Mouse (Mus musculus) left cerebral cortex, adult 8-10 months (tissue): ENCODE results near the gene Smc3. TPM values are rescaled to one million over a fixed set of nuclear protein-coding genes. Genes with fewer than 3 reads are reported as not detected.
"Not testable (repeated sequence)": the region's sequence is repeated elsewhere in the genome, so short reads cannot be mapped to it uniquely, and the experiment has no call there.

Source experiments
- DNase-seq, 2 experiments: peaks; one replicate each; pipeline ENCODE4 v3.0.0; 2022; ENCODE audit warnings: low spot score in 2 of 2
- total RNA-seq, 4 experiments: library from RNA; stranded (reverse); gene quantifications; 2 replicates each; pipeline ENCODE4 v1.2.4; 2022

Gene Smc3
- total RNA-seq, 4 experiments from 2014 or later = 37.0 to 42.3 (median 40.1) TPM

DNA sequence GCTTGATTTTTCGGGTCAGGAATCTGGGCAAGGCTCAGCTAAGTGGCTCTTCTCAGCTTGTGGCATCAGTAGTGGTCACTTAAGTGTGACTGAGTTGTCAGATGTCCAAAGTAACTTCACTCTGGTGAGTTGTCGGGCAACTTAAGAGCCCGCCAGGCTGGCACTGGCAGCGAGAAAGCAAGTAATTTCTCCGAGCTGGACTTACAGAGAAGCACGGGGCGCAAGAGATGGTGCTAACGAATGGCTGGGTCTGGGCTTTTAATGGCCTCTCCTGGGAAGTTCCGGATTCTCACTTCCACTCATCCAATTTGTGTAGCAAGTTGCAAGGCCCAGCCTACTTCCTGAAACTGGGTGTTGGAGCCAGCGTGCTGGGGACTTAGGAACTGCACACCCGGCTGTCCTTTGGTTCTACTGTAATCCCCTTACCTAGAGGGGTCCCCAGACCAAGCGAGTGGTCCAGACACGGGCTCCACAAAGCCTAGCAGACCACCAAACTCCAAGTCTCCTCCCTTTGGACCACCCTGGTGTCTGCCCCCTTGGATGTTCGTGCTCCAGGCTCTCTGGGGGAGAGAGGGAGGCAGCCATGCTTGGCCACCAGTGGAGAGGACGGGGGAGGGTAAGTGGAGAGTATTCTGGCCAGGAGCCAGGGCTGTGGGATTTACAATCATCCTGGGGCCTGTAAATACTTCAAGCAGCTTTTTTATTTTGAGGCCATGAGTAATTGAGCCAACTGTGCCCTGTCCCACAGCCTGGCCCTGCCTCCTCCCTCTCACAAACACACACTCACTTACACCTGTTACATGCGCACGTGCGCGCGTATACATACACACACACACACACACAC, 53.6 kb downstream of the Smc3 start:
- no peak for DNase-seq

DNA sequence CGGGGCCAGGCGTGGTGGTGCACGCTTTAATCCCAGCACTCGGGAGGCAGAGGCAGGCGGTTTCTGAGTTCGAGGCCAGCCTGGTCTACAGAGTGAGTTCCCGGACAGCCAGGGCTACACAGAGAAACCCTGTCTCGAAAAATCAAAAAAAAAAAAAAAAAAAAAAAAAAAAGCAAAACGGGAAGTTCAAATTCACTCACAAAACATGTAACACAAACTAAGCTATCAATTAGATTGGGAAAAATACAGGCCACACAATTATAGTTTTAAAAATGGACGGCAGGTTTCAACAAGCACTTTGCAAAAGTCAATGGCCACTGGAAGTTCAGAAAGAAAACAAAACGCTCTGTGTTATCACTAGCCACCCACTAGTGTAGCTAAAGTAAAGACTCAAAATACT, 56.2 kb downstream of the Smc3 start:
- DNase-seq = not testable (repeated sequence)

DNA sequence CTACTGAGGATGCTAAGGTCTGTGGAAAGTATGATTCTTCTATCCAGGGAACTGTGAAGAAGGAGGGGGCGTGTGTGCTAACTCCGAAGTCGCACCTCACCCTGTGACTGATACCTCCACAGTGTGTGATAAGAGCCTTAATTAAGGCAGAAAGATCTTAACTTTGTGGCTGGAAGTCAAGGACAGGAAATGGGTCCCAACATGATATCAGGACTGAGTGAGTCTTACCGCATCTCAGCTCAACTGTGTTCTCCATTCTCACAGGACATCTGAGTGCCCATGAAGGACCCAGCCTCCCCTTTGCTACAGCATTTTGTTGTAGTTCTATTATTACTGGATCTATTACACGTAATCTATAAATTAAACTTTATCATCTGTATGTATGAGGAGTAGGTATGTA, 57.2 kb downstream of the Smc3 start:
- DNase-seq = no peak

DNA sequence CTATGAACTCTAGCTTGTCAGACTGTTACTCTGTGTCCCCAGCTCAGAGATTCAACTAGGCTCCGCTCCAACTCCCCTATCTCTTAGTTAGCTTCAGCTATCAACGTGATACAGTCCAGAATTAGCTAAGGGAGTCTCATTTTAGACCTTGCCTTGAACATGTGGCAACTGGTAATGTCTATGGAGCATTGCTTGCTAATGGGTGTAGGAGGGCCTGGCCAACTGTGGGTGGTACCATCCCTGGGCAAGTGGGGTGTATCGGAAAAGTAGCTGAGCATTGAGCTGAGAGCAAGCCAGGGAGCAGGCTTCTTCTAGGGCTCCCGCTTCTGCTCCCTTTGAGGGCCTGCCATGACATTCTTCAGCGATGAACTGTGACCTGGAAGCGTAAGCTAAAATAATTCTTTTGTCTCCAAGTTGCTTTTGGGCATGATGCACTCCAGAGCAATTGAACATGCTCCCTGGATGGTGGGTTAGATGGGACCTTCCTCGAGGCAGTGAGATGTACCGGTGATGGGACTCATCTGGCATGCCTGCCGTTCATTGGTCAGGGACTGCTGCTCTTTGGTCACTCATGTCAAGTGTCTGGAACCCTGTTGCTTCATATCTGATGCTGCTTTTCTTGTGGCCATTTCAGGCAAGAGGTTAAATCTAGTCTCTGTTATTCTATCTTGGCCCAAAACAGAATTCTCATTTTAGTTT, 60.7 kb downstream of the Smc3 start:
- DNase-seq = no peak

DNA sequence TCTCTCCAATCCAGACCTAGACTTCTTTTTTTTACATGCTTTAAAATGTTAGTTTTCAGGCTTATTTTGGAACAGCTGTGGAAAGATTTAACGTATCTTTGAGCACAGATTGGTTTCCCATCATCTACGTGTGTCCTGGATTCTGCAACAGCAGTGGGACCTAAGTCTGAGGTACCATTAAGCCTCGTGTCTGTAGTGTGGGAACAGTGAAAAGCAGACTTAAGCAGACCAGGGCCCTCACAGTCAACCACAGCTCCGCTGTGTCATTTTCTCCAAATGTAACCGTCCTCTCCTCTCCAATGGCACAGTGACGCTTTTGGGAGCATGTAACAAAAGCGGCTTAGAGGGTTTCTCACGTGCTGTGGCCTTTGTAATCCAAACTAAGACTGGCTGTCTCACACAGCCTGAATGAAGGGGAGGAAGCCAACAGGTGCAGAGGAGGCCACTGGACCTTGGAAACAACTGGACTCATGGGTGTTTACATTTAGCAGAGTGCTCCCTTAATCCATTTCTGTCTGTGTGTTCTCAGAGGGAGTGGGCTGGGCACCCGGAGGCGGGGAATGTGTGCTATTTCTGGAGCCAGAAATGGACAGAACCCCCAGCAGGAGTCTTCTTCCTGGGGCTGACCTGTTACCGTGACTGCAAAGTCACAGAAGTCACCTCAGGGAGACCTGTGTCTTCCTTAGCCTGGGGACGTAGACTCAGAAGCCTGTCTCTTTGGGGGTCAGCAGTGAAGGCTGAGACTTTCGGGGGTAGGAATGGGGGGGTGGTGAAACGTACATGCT, 61.9 kb downstream of the Smc3 start:
- no peak for DNase-seq

DNA sequence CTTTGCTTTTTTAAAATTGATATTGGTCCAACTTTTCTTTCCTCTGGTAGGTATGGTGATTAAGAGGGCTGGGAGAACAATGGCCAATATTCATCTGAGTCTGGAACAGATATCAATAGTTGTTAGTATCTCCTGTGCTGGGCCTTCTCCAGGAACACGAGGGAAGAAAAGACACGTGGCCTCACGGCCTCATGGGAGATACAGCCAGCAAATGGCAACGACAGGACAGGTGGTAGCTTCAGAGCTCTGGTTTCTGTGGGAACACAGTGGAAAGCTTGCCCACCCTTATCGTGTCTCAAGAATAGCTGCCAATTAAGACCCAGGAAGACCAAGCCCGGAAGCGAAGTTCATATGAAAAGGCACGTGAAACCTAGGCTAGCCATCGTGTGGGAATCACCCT, 64.6 kb downstream of the Smc3 start:
- no peak for DNase-seq

DNA sequence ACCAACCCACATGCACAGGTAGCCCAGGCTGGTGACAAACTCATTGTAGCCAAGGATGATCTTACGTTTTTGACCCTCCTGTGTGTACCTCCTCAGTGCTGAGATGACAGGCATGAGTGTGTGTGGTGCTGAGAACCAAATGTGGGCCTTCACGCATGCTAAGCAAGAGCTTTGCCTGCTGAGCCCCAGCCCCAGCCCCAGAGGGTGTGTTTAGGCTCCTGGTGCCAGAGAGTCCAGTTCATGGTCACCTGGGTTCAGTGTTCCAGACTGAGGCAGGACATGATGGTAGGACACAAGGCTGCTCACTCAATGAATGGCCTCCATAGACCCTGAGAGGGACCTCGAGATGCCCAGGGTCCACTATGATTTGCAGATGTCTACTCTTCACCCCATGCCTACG, 65.2 kb downstream of the Smc3 start:
- no peak for DNase-seq

DNA sequence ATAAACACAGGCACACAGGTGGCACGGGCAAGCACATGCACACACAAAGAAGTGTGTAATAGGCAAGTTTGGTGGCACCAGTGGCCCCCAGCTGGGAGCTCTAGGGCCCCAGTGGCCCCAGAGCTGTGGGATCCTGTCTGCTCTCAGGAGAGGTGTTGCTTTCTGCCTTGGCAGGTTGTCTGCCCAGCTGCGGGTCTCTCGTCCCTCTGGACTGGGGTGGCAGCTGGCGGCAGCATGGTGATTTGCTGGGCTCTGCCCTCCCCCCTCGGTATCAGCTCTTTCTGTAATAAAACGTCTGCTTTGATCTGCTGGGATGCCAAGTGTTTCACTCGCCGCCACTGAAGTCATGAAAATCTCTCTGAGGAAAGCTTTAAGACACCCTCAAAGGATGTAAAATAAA, 66.5 kb downstream of the Smc3 start:
- DNase-seq = no peak

DNA sequence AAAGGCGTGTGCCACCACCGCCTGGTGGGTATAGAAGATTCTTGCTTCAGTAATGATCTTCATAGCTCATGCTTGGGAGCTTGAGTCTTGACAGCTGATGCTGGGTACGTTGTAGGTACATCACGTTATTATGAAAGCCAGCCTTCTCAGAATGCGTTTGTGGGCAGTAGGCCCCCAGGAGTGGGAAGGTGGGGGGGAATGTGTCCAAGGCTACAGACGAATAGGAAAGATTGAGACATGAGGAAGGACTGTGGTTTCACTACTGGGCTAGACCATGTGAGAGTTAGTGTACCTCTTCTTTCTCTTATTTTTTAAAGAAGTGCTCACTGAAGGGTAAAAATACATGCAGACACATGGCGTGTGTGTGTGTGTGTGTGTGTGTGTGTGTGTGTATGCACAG, 68.6 kb downstream of the Smc3 start:
- no peak for DNase-seq

DNA sequence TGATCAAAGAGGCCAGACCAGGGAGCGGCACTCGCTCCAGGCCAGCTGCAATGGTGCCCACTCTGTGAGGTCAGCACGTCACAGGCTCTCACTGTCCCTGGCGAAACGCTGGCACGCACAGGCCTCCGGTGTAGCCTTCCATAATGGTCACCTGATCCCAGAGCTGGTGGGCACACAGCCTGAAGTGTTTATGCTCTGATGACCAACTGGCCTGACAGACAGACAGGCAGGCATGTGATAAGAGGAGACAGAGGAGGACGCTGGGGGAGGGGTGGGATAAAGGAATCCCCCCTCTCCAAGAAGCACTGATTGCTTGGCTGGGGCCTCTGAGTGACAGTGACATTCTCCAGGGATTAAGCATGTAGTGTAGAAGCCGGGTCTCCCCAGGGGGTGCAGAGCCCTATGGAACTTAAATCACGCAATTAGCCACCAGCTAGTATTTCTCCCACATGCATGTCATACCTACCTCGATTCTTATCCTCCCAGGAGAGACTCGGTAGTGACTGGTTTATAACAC, 70.5 kb downstream of the Smc3 start:
- no peak for DNase-seq

DNA sequence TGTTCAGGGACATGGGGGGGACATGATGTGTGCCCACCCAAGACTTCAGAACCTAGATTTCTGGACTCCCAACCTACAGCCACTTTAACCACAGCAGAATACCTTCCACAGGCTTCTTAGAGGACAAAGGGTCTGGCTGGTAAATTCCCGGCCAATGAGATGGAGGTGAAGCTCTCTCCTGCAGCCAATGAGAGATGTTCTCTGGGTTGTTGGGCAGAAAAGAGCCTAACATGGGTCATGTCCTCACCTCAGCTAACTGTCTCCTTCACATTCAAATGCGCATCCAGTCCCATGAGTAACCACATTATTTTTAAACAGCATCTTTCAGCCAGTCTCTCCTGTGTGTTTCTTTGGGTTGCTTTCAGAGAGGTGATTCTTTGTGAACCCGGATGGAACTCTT, 71.2 kb downstream of the Smc3 start:
- DNase-seq = no peak

DNA sequence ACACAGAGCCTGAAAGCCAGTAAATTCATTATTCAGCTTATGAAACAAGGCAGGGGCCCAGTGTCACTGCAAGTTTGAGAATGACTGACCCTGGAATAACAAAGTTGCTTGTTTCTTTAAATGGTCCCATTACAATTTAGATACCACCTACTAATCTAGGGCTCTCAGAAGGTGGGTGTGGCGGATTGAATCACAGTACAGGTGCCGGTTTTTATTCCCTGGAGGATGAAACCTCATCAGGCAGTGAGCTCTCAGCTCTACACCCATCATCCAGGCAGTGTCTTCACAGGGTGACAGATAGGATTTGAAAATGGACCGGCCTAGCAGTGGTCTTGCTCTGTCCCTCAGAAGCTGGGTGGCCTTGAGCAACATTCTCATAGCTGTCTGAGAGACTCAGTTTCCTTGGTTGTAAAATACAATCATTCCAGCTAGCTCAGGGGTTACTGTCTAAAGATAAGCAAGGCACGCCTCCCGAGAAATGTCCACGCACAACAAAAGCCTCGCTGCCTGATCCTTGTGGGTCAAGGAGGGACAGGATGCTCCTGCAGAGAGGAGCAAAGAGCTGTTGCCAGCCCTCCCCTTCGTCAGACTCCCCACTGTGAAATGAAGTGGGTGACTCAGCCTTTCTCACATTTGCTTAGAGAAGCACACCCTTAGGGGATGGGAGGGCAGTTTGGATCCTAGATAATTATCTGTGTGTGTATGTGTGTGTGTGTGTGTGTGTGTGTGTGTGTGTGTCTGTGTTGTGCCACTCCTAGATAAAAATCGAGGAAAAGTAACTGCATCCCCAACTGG, 74.1 kb downstream of the Smc3 start:
- DNase-seq = no peak

DNA sequence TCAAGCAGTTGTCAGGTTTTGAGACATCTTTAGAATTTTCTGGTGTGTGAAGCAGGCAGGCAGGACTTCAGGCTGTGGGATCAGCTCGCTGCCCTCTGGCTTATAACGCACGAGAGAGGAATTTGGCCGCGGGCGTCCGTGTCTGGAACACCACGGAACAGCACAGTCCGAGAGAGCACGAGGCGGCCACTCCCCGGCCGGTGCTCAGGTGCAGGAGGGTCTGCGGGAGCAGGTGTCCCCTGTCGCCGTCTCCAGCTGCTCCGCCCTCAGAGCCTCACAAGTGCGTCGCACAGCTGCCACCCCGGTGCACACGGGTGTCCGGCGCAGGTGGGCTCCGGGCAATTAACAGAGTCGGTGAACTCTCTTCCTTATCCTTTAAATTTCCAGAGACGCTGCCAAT, 76.0 kb downstream of the Smc3 start:
- no peak for DNase-seq

DNA sequence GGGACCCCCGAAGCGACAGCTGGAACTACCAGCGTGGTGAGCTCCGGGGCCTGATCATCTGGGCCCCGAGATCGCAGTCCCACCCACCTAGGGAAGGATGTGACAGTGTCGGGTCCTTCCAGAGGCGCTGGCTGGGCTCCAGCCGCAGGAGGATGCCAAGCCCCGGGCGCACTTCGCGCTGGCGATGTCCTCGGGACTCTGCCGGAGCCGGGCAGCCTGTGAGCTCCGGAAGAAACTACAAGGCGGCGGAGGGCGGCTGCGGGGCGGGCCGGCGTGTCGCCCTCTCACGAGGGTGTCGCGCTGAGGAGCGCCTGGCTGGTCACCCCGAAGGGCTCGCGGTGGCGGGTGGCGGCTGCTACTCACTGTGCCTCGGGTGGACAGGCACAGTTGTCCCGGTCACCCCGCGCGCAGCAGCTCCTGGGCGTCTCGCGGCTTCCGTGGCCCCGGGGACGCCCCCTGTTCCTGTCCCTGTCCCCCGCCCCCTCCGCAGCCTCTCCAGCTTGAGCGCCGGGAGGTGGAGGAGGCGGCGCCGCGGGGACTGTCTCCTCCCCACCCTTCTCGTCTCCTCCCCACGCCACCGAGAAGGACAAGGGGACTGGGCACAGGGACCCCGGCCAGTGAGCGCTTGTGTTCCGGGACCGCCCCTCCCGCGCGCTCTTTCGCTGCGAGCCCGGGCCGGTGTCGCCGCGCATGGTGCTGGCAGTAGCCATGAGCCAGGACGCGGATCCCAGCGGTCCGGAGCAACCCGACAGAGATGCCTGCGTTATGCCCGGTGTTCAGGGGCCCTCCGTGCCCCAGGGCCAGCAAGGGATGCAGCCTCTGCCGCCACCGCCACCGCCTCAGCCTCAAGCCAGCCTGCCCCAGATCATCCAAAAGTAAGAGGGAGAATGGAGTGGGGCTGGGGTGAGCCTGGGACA, 76.8 kb downstream of the Smc3 start, which contains the start of gene Rbm20:
Rbm20 (plus strand) TSS at position 589 of the 917 bp plus-strand sequence.
- peak in 1 of 2 experiments; percentile 32 for DNase-seq

DNA sequence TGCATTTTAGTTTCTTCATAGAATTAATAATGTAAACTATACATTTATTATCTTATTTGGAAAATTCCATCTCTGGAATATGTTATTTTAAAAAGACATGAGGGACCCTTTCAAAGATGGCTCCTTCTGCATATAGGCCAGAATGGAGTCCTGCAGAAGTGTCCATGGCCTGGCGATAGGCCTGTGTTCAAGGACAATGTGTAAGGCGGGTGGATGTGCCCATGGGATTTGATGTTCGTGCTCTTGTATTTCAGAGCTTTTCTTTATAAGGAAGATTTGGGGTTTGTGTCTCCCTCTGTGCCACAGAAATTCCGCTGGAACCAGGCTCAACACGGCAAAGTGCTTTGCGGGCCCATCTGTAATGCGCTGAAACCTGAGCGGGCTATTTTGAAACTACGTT, 79.0 kb downstream of the Smc3 start:
- no peak for DNase-seq

DNA sequence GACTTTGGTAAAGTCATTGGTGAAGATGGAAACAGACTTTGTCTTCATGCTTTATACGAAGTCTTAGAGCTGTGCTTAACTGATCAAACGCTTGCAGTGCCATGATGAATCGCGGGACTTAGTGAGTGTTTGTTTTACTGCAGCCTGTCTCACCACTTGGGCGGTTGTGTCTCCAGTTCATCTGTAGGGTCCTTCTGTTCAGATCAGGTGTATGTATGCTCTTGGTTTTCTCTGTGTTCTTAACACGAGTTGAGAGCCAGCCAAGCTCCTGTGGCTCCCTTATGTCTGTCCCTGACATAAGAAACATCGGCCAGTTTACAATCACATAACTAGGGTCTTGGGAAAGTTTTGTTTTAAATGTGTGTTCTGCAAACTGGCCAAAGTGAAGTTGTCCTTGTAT, 79.8 kb downstream of the Smc3 start:
- DNase-seq = no peak

DNA sequence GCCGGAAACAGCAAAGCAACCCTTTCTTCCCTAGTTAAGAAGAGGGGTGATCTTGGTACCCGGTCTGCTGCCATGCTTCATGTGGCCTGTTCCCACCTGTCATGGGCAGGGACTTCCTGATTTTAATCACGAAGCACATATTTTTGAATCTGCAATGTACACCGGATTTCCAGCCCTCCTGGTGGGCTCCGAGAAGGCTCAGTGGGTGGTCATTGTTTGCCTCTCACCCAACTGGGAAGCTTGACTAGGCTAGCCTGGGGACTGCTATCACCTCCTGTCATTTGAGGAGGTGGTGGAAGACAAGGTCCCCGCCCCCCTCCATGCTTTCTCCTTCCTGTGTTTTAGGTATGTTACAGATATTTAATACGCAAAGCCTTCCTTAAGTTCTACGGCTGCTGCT, 82.2 kb downstream of the Smc3 start:
- no peak for DNase-seq

DNA sequence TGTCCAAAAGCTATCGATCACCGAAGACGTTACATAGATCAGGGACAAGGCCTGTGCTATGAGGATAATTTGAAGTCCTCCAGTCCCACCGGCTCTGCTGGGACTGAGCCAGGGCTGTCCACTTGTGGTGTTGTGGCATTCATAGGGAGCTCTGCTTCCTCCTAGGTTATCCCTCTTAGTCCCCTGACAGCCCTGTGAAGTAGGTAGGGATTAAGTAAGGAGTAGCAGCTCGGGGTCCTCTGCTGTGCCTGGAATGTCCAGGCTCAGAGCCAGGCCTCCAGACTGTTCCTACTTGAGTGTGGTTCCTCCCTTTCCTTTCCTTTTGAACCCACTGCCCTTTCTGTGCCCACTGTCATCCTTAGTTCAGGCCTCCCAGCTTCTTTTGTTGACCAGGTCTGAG, 87.4 kb downstream of the Smc3 start:
- DNase-seq = no peak

DNA sequence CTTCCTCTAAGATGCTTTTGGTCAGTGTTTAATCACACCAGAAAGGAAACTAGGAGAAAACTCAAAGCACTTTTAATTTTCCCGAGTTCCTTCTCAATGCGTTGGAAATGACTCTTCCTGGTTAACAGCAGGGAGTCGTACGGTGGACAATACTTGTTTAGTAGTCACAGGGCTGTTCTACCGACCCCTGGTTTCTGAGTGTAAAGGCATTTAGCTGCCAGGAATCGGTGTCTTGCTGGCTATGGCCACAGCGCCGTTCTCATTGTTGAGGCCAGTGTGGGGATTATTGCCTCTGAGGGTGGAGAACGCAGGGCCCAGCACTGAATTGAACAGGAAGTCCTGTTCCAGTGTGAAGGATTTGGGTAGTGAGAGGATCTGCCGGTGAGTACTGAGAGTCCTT, 90.6 kb downstream of the Smc3 start:
- DNase-seq = no peak

DNA sequence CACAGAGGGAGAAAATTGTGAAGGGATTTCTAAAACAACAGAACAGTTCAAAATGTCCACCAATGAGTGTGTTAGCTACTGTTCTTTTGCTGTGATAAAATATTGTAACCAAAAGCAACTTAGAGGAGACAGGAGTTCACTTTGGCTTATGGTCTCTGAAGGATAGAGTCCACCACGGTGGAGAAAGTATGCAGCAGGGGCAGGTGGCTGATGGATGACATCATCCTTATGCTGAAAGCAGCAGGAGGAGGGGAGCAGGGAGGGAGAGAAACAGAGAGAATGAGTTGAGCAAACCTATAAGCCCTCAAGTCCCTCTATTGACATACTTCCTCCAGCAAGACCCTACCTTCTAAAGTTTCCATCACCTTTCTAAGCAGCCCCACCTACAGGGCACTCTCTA, 93.8 kb downstream of the Smc3 start:
- DNase-seq = no peak
